Mouse (Mus musculus) neural tube, embryonic 14.5 days (tissue): ENCODE measurements around the gene Snx4. TPM values are rescaled to one million over a fixed set of nuclear protein-coding genes. Genes with fewer than 3 reads are reported as not detected.

Experiments used
- ATAC-seq: fragments of 200-750 bp; cut with Nextera tagmentation; 2 replicates; pipeline ENCODE4 v1.8.0; 2017; ENCODE audit warnings: low read depth, mild to moderate bottlenecking, moderate TSS enrichment, moderate library complexity
- H3K27ac ChIP-seq: fragments of 300-500 bp; sonication (generic); 2 replicates; pipeline ENCODE4 v1.5.1; 2014; ENCODE audit warnings: low read depth, mild to moderate bottlenecking, control low read depth, low read length, moderate library complexity, mixed read lengths
- H3K27me3 ChIP-seq: fragments of 300-500 bp; sonication (generic); 2 replicates; pipeline ENCODE4 v1.6.1; 2014; ENCODE audit warnings: low read length; ENCODE audit not compliant: control insufficient read depth, insufficient read depth
- H3K36me3 ChIP-seq: fragments of 300-500 bp; sonication (generic); 2 replicates; pipeline ENCODE4 v1.6.1; 2014; ENCODE audit warnings: low read length, mixed read lengths; ENCODE audit not compliant: control insufficient read depth, insufficient read depth
- H3K4me1 ChIP-seq: fragments of 300-500 bp; sonication (generic); 2 replicates; pipeline ENCODE4 v1.6.1; 2014; ENCODE audit warnings: low read length; ENCODE audit not compliant: control insufficient read depth, insufficient read depth
- H3K4me2 ChIP-seq: fragments of 300-500 bp; sonication (generic); 2 replicates; pipeline ENCODE4 v1.6.1; 2014; ENCODE audit warnings: mild to moderate bottlenecking, low read depth, low read length, control low read depth
- H3K4me3 ChIP-seq: fragments of 300-500 bp; sonication (generic); 2 replicates; pipeline ENCODE4 v1.5.1; 2014; ENCODE audit warnings: low read depth, low read length, control low read depth, mixed read lengths
- H3K9ac ChIP-seq: fragments of 300-500 bp; sonication (generic); replicated peaks from 2 replicates; pipeline ENCODE4 v1.6.1; 2014; ENCODE audit warnings: low read depth, mild to moderate bottlenecking, control low read depth, low read length, mixed read lengths
- H3K9me3 ChIP-seq: fragments of 300-500 bp; sonication (generic); 2 replicates; pipeline ENCODE4 v1.6.1; 2016; ENCODE audit warnings: low read length; ENCODE audit not compliant: control insufficient read depth
- WGBS: fragments of 180-500 bp; shearing (Covaris S2); extraction: QIAGEN DNeasy Blood & Tissue Kit; methylation state at CpG from one replicate; pipeline ENCODE4 v1.1.7; 2014; 5-methylcytosine and 5-hydroxymethylcytosine counted together
- polyA plus RNA-seq: library from polyadenylated mRNA; unstranded; fragments of >200 nt; fragmentation: Nextera tagmentation; extraction: Ambion mirVana; gene quantifications from 2 replicates; pipeline ENCODE4 v1.2.1, GENCODE M21; 2014

Snx4 gene
- polyA plus RNA-seq, 1 experiment from 2014 or later: 80.0 TPM

- no peak overlapping the region for H3K4me3 ChIP-seq
- H3K27me3 ChIP-seq: no peaks in the 10 kb centered on the region
- ATAC-seq: no peak
- H3K4me2 ChIP-seq: no peak overlapping the region
- no peak overlapping the region for H3K27ac ChIP-seq
- 42% methylated on average over 12 of the region's 12 CpGs for WGBS
- no peak overlapping the region for H3K9ac ChIP-seq
- H3K36me3 ChIP-seq: no peaks in the 10 kb centered on the region
- no peaks in the 10 kb centered on the region for H3K4me1 ChIP-seq
- H3K9me3 ChIP-seq: no peaks in the 10 kb centered on the region
Measured at GRCm38 (mm10) chr16:33325704-33326455, 74.6 kb downstream of the Snx4 start.

DNA sequence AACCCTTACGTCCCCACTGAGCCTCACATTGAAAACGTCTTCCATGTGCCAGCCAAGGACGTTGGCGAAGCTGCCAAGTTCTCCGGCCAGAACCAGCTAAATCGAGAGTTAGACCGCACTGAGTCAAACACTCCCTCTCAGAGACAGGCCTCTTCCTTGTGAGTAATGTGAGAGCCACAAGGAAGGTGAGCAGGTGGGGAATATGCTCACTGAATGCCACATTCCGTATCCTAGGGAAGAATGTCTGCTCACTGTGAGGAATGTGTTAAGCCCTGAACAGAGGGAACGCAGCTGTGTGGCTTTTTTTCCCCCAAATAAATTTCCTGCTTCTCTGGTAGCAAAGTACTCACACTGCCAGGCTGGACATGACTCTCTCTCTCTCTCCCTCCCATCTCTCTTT, 75.3 kb downstream of the Snx4 start:
- H3K4me1 ChIP-seq: no peaks in the 10 kb centered on the region
- ATAC-seq: no peak
- H3K9ac ChIP-seq: no peak overlapping the region
- no peaks in the 10 kb centered on the region for H3K36me3 ChIP-seq
- no peaks in the 10 kb centered on the region for H3K9me3 ChIP-seq
- no peak overlapping the region for H3K4me2 ChIP-seq
- no peak overlapping the region for H3K27ac ChIP-seq
- H3K27me3 ChIP-seq: no peaks in the 10 kb centered on the region
- H3K4me3 ChIP-seq: no peak overlapping the region
- WGBS: 72% methylated on average over 9 of the region's 9 CpGs

GRCm38 (mm10) chr16:33327101-33327500, 75.9 kb downstream of the Snx4 start:
- WGBS: 79% methylated on average over 9 of the region's 9 CpGs
- H3K9me3 ChIP-seq: no peaks in the 10 kb centered on the region
- H3K27me3 ChIP-seq: no peaks in the 10 kb centered on the region
- H3K4me1 ChIP-seq: no peaks in the 10 kb centered on the region
- no peak overlapping the region for H3K27ac ChIP-seq
- H3K4me2 ChIP-seq: no peak overlapping the region
- no peaks in the 10 kb centered on the region for H3K36me3 ChIP-seq
- no peak overlapping the region for H3K9ac ChIP-seq
- ATAC-seq: no peak
- no peak overlapping the region for H3K4me3 ChIP-seq

DNA sequence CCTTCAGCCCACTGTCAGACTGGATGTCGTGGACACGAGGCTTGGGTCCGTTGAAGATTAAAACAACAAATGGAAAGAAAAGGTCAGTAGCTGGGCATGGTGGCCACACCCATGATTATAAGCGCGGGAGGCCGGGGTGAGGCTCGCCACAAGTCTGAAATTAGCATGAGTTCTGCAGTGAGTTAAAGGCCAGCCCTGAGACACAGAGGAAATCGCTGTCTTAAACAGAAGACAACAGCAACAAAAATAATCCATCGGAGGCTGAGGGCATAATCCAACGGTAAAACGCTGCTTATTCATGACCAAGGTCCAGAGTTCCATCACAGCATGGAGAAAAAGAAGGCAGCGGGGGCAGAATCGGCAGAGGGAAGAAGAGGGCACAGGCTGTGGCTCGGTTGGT, 81.8 kb downstream of the Snx4 start:
- 90% methylated on average over 14 of the region's 14 CpGs for WGBS
- no peaks in the 10 kb centered on the region for H3K27me3 ChIP-seq
- no peak overlapping the region for H3K9ac ChIP-seq

DNA sequence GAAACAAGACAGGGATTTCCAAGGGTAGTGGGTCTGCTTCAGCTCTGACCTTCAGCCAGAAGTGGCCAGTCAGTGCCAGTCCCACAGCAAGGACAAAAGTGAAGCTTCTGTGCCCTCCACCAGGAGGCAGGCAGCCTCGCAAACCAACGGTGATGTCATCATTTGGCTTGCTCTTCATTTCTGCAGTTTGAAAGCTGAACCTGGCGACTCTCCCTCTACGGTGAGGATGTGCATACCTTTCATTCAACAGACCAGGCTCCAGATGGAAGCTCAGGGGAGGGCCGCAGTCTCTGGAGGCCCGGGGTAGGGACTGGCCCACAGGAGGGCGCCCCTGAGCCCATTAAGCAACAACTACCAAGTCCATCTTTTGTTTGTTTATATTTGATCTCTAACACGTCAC, 85.9 kb downstream of the Snx4 start:
- H3K4me2 ChIP-seq: peak overlapping the region; percentile 12; the same call in 1 of the 2 replicates
- no peak overlapping the region for H3K27ac ChIP-seq
- H3K9me3 ChIP-seq: no peaks in the 10 kb centered on the region
- no peaks in the 10 kb centered on the region for H3K36me3 ChIP-seq
- ATAC-seq: no peak
- H3K4me3 ChIP-seq: no peak overlapping the region
- WGBS: 12% methylated on average over 8 of the region's 8 CpGs
- no peaks in the 10 kb centered on the region for H3K27me3 ChIP-seq
- H3K4me1 ChIP-seq: no peaks in the 10 kb centered on the region
- no peak overlapping the region for H3K9ac ChIP-seq

More for the DNA sequence above, 81.8 kb downstream of the Snx4 start:
- ATAC-seq: no peak
- no peak overlapping the region for H3K4me3 ChIP-seq
- H3K4me2 ChIP-seq: no peak overlapping the region
- H3K9me3 ChIP-seq: no peaks in the 10 kb centered on the region
- H3K27ac ChIP-seq: no peak overlapping the region
- H3K36me3 ChIP-seq: no peaks in the 10 kb centered on the region
- no peaks in the 10 kb centered on the region for H3K4me1 ChIP-seq

- Histone ChIP-seq H3K27me3 (no peaks in the 10 kb centered on the region), H3K9me3 (no peaks in the 10 kb centered on the region), H3K9ac (no peak overlapping the region), H3K4me2 (no peak overlapping the region), H3K27ac (no peak overlapping the region), H3K36me3 (no peaks in the 10 kb centered on the region), H3K4me1 (no peaks in the 10 kb centered on the region), H3K4me3 (no peak overlapping the region)
- WGBS: 87% methylated on average over 10 of the region's 10 CpGs
- no peak for ATAC-seq
Measured at GRCm38 (mm10) chr16:33337681-33338080, 86.4 kb downstream of the Snx4 start.

- Histone ChIP-seq H3K27ac (no peak overlapping the region), H3K4me1 (no peaks in the 10 kb centered on the region), H3K9me3 (no peaks in the 10 kb centered on the region), H3K36me3 (no peaks in the 10 kb centered on the region), H3K9ac (no peak overlapping the region), H3K4me2 (no peak overlapping the region), H3K4me3 (no peak overlapping the region), H3K27me3 (no peaks in the 10 kb centered on the region)
- WGBS: 70% methylated on average over 4 of the region's 4 CpGs
- no peak for ATAC-seq
Measured at GRCm38 (mm10) chr16:33338492-33338891, 87.2 kb downstream of the Snx4 start.

DNA sequence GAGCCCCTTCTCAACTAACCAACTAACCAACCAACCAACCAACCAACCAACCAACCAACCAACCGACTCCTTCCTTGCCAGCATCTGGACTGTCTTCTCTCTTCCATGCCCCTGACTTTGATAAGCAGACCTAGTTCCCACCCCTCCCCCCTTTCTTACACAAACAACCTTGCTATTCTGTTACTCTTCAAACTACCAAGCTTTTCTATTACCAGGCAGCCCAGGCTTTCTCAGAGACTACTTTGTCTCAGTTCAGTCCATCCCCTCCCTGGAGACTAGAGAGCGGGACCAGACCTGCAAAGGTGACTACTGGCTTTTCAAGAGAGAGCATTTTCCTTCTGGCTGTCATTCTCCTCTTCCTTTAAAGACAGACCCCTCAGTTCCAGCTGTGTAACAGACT, 88.2 kb downstream of the Snx4 start:
- Histone ChIP-seq H3K4me3 (no peak overlapping the region), H3K9me3 (no peaks in the 10 kb centered on the region), H3K27ac (no peak overlapping the region), H3K4me2 (no peak overlapping the region), H3K9ac (no peak overlapping the region), H3K4me1 (no peaks in the 10 kb centered on the region), H3K27me3 (no peaks in the 10 kb centered on the region), H3K36me3 (no peaks in the 10 kb centered on the region)
- 85% methylated on average over 2 of the region's 2 CpGs for WGBS
- no peak for ATAC-seq

DNA sequence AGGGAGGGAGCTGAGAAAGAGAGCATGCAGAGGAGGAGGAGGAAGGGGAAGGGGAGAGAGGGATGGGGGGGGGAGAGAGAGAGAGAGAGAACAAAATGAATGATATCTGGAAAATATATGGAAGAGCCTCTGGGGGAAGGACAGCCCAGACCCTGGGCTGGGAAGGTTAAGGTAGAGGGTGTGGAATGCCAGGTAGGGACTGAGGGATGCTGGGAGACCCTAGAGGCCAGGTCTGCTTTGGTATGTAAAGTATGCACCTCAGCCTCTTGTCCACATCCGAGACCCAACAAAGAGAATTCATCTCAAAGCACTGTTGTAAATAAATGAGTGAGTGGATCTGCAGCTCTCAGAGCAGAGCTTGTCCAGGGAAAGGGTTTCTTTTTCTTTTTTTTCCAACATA, 91.1 kb downstream of the Snx4 start:
- Histone ChIP-seq H3K9ac (no peak overlapping the region), H3K27ac (no peak overlapping the region), H3K4me3 (no peak overlapping the region), H3K4me1 (no peaks in the 10 kb centered on the region), H3K9me3 (no peaks in the 10 kb centered on the region), H3K36me3 (no peaks in the 10 kb centered on the region), H3K4me2 (no peak overlapping the region), H3K27me3 (no peaks in the 10 kb centered on the region)
- ATAC-seq: no peak
- WGBS: 44% methylated on average over 1 of the region's 1 CpGs
